Mouse (Mus musculus) kidney, adult 2 months (tissue): ENCODE results near the gene Tap1.

Experiments used
- CTCF ChIP-seq: fragments of 200-500 bp; conservative IDR thresholded peaks from 2 replicates; pipeline ENCODE4 v1.5.1; 2011; ENCODE audit warnings: low read depth, mild to moderate bottlenecking, control low read depth, low read length, moderate library complexity, mixed read lengths; ENCODE audit not compliant: insufficient read depth, insufficient read length
- POLR2A ChIP-seq: fragments of 200-500 bp; IDR thresholded peaks from one replicate; pipeline ENCODE4 v1.6.1; 2011; ENCODE audit warnings: low read depth, low read length, control low read depth

DNA sequence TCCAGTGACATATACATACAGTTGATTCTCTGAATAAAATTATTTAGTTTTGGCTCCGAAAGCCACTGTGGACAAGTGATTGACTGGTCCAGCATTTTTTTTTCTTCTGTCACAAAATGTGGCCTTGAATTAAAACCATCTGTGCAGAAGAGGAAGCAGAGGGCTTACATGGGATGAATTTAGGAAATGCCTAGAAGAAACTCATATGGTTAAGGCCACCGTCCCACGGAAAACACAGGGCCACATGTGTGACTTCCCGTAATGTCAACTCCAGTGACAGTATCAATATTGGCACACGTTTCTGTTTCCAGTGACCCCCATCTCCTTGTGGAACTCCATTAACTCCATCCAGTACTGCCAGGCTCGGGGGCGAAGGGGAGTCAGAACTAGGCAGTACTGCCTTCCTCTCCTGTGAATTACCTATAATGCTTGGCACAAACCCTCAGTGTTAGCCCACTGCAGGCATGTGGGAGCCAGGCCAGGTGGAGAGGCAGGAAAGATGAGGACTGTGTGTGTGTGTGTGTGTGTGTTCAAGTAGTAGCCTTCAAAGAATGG lies 44.8 kb upstream of the Tap1 start:
- TF ChIP-seq CTCF = no peak
- TF ChIP-seq POLR2A = no peak
